Mouse (Mus musculus) 416B (cell line): Measurements from ENCODE around the gene Sntg2.

Experiments used
- DNase-seq: peaks from one replicate; pipeline ENCODE4 v3.0.0; 2011; ENCODE audit warnings: low read depth

The Sntg2 gene

DNA sequence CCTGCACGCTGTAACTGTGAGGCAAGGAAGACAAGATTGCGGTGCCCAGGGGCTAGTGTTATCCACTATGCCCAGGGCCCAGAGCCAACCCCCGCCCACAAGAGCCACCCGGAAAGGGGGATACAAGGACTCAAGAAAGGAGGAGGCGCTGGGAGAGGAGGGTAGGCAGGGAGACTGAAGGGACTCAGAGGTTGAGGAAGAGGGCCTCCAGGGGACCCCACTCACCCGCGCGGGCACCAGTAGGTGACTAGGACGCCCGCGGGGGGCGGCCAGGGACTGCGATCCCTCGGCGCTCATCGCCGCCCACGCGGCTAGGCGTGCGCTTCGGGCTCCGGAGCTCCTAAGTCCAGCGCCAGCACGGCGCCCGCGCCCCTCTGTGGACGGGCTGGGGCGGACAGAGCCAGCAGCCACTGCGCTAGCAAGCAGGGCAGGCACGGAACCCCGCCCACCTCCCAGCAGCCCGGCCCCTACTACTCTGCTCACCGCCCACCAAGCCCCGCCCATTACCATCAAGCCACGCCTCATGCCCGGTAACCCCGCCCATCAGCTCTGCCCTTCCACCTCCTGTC, at the start of gene Sntg2:
Gene Sntg2, minus strand, starts transcription at position 443 of the 569 bp plus-strand sequence.
- DNase-seq = no peak

- DNase-seq = no peak
These were observed 43.4 kb upstream of the Sntg2 start for GRCm38 (mm10) chr12:30416547-30416946.

DNA sequence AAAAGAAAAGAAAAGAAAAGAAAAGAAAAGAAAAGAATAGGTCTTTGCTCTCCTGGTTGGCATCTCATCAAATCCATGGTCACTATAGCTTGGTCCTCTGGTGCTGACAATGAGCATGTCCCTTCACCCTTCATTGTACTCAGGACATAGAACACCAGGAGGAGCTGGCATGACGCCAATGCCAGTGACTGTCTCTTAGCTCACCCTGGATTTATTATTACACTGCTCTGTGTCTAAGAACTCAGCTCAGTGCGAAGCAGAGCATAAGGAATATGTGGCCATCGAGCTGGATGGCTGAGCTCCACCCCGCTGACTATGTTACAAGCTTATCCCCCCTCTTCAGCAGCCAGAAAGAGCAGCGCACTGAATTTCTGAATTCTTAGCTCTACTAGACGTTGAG, 42.8 kb upstream of the Sntg2 start:
- DNase-seq = no peak

- DNase-seq = no peak
These were observed 29.5 kb upstream of the Sntg2 start for GRCm38 (mm10) chr12:30402651-30403050.

DNA sequence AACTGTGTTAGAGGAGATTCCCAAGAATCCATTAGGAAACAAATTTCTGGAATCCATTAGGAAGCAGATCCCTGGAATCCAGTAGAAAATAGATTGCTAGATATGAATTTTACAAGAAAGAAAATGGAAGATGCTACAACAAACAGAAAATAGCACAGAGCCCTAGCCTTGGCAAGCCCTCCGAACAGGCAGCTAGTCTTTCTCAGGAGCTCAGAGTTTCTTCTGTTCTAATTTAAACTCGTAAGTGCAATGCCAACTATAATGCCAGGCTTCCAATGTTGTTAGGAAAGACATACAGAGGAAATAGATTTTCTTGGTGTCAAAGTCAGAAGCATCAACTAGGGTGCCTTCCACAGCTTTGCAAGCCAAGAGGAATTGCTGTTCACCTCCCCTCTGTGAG, 27.4 kb upstream of the Sntg2 start:
- no peak for DNase-seq

- no peak for DNase-seq
These were observed 26.9 kb upstream of the Sntg2 start for GRCm38 (mm10) chr12:30400114-30400513.

GRCm38 (mm10) chr12:30372293-30372692, 882 bp downstream of the Sntg2 start:
- no peak for DNase-seq

DNA sequence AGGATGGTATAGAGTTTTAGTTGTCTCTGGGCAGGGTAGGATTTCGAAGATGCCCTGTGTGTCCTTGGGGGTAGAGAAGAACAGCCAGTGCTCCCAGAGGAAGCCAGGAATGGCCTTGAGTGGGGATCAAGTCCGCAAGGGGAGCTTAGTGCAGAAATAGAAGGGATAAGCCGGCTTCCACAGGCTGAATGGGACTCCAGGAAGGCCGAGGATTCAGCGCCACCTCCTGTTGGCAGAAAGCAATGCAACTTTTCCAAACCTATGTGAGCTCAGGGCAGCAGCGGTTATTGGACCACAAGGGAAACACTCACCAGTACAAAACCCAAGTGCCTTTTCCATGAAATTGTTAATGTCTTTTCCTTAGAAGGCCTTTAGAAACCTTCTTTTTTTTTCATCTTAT, 3.4 kb downstream of the Sntg2 start:
- peak; percentile 49 for DNase-seq

- no peak for DNase-seq
These were observed 4.0 kb downstream of the Sntg2 start for GRCm38 (mm10) chr12:30369141-30369540.

- no peak for DNase-seq
These were observed 10.9 kb downstream of the Sntg2 start for GRCm38 (mm10) chr12:30362306-30362705.

GRCm38 (mm10) chr12:30357666-30358065, 15.5 kb downstream of the Sntg2 start:
- no peak for DNase-seq

DNA sequence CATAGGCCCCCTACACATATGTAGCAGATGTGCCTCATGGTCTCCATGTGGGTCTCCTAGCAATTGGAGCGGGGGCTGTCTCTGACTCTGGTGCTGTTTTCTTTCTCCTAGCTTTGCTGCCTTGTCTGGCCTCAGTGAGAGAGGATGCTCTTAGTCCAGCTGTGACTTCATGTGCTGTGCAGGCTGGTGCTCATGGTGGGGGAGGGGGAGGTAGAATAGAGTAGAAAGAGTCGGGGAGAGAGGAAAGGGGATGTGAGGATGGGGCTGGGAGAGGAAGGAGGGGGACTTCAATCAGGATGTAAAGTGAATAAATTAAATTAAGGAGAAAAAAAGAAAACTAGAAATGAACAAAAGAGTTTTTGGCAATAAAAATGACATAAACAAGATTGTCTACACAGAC, 20.8 kb downstream of the Sntg2 start:
- DNase-seq = no peak

DNA sequence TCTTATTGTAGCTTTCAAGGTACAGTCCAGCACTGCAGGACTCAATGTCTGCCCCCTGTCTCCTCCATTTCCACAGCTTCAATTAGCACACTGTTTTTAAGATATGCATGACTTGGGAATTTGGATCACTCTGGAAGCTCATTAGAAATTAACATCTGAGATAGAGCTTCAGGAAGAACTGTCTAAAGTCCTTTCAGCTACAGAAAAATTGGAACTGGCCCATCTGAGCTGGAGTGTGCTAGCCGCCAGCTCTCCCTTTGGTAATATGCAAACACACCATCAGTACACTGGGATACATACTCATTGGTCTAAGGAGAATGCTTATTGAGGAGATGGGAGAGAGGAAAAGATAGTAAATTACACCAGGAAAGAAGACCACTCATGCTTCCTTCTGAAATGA, 25.1 kb downstream of the Sntg2 start:
- no peak for DNase-seq

- DNase-seq = no peak
These were observed 25.9 kb downstream of the Sntg2 start for GRCm38 (mm10) chr12:30347284-30347683.

DNA sequence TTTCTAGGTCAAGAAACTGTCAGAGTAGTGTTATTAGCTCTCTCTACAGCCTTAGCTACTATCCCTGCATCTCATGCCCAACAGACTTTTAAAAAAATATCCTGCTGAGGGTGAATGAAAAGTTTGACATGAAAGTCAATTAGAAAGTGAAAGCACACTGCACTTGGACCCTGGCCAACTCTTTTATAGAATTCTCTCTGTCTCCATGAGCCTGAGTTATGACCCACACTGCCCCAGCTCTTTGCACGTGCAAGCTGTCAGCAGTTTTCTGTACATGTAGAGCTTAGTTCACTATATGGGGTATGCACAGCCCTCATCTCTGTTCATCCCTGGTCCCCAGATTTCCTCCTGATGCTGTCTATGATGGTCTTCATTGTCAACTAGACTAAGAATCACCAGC, 28.4 kb downstream of the Sntg2 start:
- peak; percentile 1 for DNase-seq

DNA sequence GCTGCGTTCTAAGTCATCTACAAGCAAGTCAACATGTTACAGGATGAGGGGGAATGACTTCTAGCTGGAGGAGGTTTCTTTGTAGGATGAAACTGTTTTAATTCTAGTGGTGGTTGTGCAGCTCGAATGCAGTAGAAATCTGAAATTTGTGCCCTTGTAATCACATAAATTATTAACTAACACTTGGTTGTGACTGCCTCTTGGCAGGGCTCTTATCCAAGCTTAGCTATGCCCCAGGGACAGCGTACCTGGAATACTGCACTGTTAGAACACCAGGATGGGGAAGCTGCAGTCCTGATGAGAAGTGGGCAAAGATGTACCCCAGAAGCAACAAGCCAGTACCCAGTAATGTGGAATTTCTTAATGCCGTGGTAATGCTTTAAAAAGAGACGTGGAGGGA, 36.9 kb downstream of the Sntg2 start:
- no peak for DNase-seq

DNA sequence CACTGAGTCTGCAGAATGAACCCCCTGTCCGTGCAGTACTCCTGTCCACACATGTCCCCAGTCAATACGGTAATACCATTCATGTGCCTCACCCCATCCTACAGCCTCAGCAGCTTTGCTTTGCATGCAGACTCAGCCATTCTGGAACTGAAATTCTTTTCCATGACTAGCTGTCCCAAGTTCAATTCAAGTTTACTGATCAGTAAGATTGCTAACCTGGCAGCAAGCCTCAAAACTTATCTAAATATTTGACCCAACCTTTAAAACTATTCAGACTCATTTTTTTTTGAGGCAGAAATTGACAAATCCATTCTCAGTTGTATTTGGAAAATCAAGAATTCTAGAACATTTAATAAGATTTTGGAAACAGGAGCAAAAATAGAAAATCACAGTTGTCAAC, 38.7 kb downstream of the Sntg2 start:
- DNase-seq = no peak

DNA sequence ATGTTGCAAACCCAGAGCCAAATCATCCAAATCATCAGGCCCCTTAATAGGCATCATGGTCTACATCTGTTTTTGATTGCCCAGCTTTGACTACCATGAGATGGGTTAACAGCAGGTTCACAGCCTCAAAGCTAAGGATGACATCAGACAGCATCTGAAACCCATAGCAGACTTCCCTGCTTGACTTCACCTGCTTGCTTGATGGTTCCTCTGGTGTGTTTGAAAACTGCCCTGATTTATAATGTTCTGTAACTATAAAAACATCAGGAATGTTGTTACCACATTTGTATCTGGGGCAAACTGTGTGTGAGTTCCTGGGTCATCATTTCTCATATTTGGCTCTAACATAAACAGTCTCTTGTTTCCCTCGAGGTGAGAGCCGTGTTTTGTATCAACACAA, 55.2 kb downstream of the Sntg2 start:
- DNase-seq = no peak

GRCm38 (mm10) chr12:30313021-30313420, 60.2 kb downstream of the Sntg2 start:
- DNase-seq = no peak

DNA sequence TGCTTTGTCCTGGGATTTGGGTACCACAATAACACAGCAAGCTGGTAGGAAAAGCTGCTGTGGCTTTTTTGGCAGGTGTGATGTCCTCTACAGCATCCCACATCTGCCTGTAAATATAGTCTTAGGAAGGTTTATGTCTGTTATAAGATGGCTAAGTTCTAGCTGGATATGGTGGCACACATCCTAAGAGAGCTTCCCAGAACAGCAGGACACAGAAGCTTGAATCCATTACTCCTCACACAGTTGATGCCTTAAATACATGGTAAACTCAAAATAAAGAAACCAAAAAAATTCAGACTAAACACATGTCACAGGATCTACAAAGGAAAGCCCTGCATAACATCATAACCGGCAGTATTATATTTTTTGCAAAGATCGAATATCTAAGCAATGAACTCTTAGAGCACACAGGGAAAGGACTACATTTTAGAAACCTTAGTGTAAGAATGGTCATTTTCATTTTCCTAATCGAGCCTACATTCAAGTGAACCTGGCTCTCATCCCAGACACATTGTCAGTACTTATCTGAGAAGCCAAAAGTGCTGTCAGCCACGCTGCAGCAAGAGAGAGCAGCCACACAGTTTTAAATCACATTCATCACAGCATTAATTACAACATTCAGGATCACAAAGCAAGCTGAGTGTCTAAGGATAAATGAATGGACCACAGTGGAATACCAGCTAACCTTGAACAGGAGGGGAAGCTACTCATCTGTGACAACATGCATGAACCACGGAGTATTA, 64.8 kb downstream of the Sntg2 start:
- no peak for DNase-seq

DNA sequence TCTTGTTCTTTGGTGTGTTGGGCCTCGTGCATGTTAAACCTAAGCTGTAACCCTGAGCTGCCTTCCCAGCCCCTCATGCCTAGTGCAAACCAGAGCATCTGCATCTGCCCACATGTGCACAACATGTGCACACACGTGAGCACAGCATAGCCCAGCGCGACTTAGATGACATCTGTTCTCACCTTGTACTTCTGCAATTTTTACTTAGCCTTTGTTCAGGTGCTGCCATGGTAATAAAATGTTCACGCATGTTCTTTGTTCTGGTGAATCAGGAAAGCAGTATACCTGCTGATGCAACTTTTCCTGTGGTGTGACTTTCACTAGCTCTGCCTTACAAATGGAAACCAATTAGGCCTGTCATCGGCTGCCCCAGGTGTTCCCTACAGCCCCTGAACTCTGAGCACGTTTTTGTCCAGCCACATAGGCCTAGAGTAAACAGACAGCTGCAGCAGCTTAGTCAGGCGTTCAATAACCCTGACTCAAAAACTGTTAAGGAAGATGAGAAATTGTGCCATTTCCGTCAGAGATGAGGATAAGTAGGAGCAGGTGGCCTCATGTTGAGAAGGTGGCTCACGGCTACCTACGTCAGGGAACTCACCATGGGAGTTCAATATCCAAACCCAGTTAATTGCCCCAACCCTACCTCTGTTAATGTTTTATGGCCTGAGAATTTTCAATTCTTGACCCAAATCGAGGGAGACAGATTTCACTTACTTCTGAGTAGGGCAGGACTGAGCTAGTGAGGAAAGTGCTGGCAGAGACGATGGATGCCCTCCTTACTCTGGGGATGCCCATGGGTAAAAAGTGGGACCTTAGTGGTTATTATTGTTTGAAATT, 80.2 kb downstream of the Sntg2 start:
- DNase-seq = no peak

- no peak for DNase-seq
These were observed 86.1 kb downstream of the Sntg2 start for GRCm38 (mm10) chr12:30286888-30287573.

DNA sequence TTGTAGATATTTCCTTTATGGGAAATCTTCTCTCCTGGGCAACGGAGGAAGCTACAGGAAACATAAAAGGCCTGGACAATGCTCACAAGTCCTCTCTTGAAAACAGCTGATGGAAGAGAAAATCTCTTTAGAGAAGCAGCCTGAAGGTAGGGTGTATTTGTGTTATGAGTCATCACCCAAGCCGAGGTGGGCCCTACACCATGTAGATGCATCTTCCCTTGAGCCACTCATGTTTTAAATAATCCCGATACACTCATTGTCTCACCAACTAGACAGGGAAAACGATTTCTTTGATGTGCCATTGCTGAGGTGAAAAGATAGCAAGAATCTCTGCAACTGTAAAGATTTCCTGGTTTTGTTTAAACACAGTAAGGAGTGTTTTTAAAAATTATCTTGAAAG, 89.4 kb downstream of the Sntg2 start:
- no peak for DNase-seq
